Mouse (Mus musculus): ENCODE measurements around the gene Clic3.

- no peak for TF ChIP-seq CTCF (IDR thresholded peaks at IDR 0.05 in 2 of 3, conservative IDR thresholded peaks at IDR 0.05 in 1 of 3; ENCODE audit: control insufficient read depth in 1 of 3, insufficient read depth in 1 of 3, low read depth in 2 of 3, low read length in 3 of 3, poor library complexity in 1 of 3, severe bottlenecking in 1 of 3)
- no peak for TF ChIP-seq TCF12 (IDR thresholded peaks at IDR 0.05; ENCODE audit: low read depth, low read length)
- no peak for TF ChIP-seq JUND (IDR thresholded peaks at IDR 0.05; ENCODE audit: low read depth, low read length)
- TF ChIP-seq RAD21 (IDR thresholded peaks at IDR 0.05; ENCODE audit: low read depth, low read length), result no peak
- TF ChIP-seq ZNF384 (IDR thresholded peaks at IDR 0.05; ENCODE audit: low read depth, low read length), result no peak
- TF ChIP-seq ZMIZ1 (IDR thresholded peaks at IDR 0.05; ENCODE audit: low read depth, low read length), result no peak
- no peak for TF ChIP-seq TAL1 (IDR thresholded peaks at IDR 0.05; ENCODE audit: low read length)
- no peak for TF ChIP-seq POLR2AphosphoS5 (IDR thresholded peaks at IDR 0.05; ENCODE audit: borderline replicate concordance, low read depth, low read length)
Measured at GRCm38 (mm10) chr2:25442682-25443081, 14.0 kb upstream of the Clic3 start.
